Mouse (Mus musculus): ENCODE results near the gene Unc5cl.

DNA sequence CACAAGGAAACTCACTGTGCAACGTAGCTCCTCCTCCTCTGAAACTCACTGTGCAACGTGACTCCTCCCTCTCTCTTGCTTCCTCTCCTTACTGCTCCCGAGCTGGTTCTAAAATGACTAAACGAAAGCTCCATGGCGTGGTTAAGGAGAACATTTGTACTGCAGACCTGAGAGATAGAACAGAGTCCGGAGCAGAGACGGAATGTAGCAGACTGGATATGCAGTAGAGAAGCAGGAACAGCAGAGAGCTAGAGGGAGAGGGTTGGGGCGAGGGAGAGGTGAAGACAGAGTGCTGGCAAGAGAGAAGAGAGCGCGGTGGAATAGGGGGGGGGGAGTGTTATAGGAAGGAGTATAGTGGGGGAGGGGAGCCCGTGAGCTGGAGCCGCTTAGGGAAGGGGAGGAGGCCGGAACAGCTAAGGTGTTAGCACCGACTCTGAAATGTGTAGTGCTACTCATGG, 131.2 kb downstream of the Unc5cl start:
- TF ChIP-seq CTCF (IDR thresholded peaks at IDR 0.05) (no peak), POLR2A (IDR thresholded peaks at IDR 0.05; ENCODE audit: insufficient read depth, low read depth, low read length) (no peak), EP300 (IDR thresholded peaks at IDR 0.05; ENCODE audit: insufficient read depth, low read depth, low read length) (no peak)
